Mouse (Mus musculus): ENCODE measurements at regions not wholly inside any gene's neighbourhood (a gene's known extent, or its start where the extent isn't known, plus 50 kb on each side); places are given as distances from the start of the nearest gene placed in this dataset.

- 70% methylated on average over 4 of the region's 4 CpGs for WGBS
- Histone ChIP-seq H3K9me3 (no peaks in the 10 kb centered on the region), H3K27ac (no peak overlapping the region), H3K4me2 (no peak overlapping the region), H3K9ac (replicated peaks) (no peak overlapping the region), H3K4me1 (replicated peaks) (no peaks in the 10 kb centered on the region), H3K36me3 (no peaks in the 10 kb centered on the region), H3K27me3 (peaks cover 25% of the 10 kb centered on the region), H3K4me3 (replicated peaks) (no peak overlapping the region)
- ATAC-seq (ENCODE audit: insufficient number of reproducible peaks, insufficient read depth, low FRiP score, low TSS enrichment, low read depth): no peak
Observed at GRCm38 (mm10) chrX:142552196-142552595, 129.0 kb upstream of the Tmem164 start.

GRCm38 (mm10) chrX:142554161-142554560, 127.0 kb upstream of the Tmem164 start:
- no peak for ATAC-seq (ENCODE audit: insufficient number of reproducible peaks, insufficient read depth, low FRiP score, low TSS enrichment, low read depth)
- no peak overlapping the region for H3K27ac ChIP-seq
- no peaks in the 10 kb centered on the region for H3K36me3 ChIP-seq
- WGBS: 17% methylated on average over 5 of the region's 5 CpGs
- H3K4me2 ChIP-seq: no peak overlapping the region
- no peaks in the 10 kb centered on the region for H3K4me1 ChIP-seq (replicated peaks)
- no peak overlapping the region for H3K9ac ChIP-seq (replicated peaks)
- no peak overlapping the region for H3K4me3 ChIP-seq (replicated peaks)
- H3K9me3 ChIP-seq: no peaks in the 10 kb centered on the region
- peaks cover 29% of the 10 kb centered on the region for H3K27me3 ChIP-seq

DNA sequence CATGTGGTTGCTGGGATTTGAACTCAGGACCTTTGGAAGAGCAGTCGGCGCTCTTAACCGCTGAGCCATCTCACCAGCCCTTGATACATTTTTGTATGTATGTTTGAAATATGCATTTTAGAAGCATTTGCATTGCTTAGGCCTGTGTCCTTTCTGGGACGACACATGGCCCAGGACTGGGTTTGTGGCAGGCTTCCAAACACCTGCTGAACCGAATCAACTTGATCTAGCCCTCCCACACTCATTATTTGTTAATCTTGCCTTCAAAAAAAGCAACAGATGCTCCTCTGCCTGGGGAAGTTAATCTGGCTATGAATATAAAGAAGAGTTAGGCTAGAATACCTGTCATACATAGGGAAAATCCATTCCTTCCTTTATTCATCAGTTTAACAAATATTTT, 123.7 kb upstream of the Tmem164 start:
- Histone ChIP-seq H3K9ac (replicated peaks) (no peak overlapping the region), H3K4me1 (replicated peaks) (no peaks in the 10 kb centered on the region), H3K27me3 (peaks cover 47% of the 10 kb centered on the region), H3K9me3 (no peaks in the 10 kb centered on the region), H3K4me2 (no peak overlapping the region), H3K36me3 (no peaks in the 10 kb centered on the region), H3K27ac (no peak overlapping the region), H3K4me3 (replicated peaks) (no peak overlapping the region)
- no peak for ATAC-seq (ENCODE audit: insufficient number of reproducible peaks, insufficient read depth, low FRiP score, low TSS enrichment, low read depth)
- 81% methylated on average over 5 of the region's 5 CpGs for WGBS

- ATAC-seq (ENCODE audit: insufficient number of reproducible peaks, insufficient read depth, low FRiP score, low TSS enrichment, low read depth): no peak
- Histone ChIP-seq H3K27me3 (peaks cover 52% of the 10 kb centered on the region), H3K36me3 (no peaks in the 10 kb centered on the region), H3K4me3 (replicated peaks) (no peak overlapping the region), H3K9me3 (no peaks in the 10 kb centered on the region), H3K4me2 (no peak overlapping the region), H3K9ac (replicated peaks) (no peak overlapping the region), H3K27ac (no peak overlapping the region), H3K4me1 (replicated peaks) (no peaks in the 10 kb centered on the region)
- WGBS: 66% methylated on average over 2 of the region's 2 CpGs
Observed at GRCm38 (mm10) chrX:142560209-142560912, 120.8 kb upstream of the Tmem164 start.

GRCm38 (mm10) chrX:142561788-142562187, 119.4 kb upstream of the Tmem164 start:
- no peak for ATAC-seq (ENCODE audit: insufficient number of reproducible peaks, insufficient read depth, low FRiP score, low TSS enrichment, low read depth)
- Histone ChIP-seq H3K9me3 (no peaks in the 10 kb centered on the region), H3K9ac (replicated peaks) (no peak overlapping the region), H3K36me3 (no peaks in the 10 kb centered on the region), H3K4me1 (replicated peaks) (no peaks in the 10 kb centered on the region), H3K27ac (no peak overlapping the region), H3K4me2 (no peak overlapping the region), H3K27me3 (peaks cover 56% of the 10 kb centered on the region), H3K4me3 (replicated peaks) (no peak overlapping the region)
- 80% methylated on average over 5 of the region's 5 CpGs for WGBS

DNA sequence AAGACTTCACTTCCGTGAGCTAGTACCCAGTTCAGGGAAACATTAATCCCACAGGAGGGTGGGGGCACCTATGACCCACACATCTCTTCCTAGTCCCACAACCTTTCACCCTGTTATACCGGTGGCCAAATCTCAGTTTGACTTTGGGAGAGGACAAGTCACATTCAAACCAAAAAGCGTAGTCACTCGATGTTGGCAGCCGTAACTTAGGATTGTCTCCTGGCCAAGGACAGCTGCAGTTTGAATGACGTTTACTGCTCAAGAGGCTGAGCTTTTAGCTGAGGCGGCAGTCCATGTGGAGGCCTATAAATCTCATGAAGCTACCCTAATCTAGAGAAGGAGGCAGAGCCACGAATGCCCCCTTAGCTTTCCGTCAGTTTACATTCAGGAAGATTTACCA, 117.0 kb upstream of the Tmem164 start:
- Histone ChIP-seq H3K4me2 (no peak overlapping the region), H3K4me3 (replicated peaks) (no peak overlapping the region), H3K9me3 (no peaks in the 10 kb centered on the region), H3K9ac (replicated peaks) (no peak overlapping the region), H3K36me3 (no peaks in the 10 kb centered on the region), H3K27ac (no peak overlapping the region), H3K4me1 (replicated peaks) (no peaks in the 10 kb centered on the region), H3K27me3 (peaks cover 55% of the 10 kb centered on the region)
- WGBS: 56% methylated on average over 9 of the region's 9 CpGs
- ATAC-seq (ENCODE audit: insufficient number of reproducible peaks, insufficient read depth, low FRiP score, low TSS enrichment, low read depth): no peak

DNA sequence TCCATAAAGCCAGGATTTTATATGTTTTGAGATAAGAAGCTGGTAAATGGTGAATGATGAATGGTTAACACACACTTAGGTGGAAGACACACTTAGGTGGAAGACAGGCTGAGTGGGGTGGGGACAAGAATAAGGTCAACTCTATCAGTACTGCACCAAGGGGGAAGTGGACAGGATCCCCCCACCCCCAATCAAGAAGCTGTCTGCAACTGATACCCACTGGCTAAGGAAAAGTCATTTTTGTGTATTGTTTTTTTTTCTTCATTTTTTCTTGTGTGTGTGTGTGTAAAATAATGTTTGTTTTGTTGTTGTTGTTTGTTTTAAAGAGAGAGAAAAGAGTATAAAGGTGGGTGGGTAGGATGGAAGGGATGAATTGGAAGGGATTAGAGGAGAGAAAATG, 109.4 kb upstream of the Tmem164 start:
- Histone ChIP-seq H3K27ac (no peak overlapping the region), H3K27me3 (peaks cover 17% of the 10 kb centered on the region), H3K4me2 (no peak overlapping the region), H3K4me3 (replicated peaks) (no peak overlapping the region), H3K4me1 (replicated peaks) (no peaks in the 10 kb centered on the region), H3K9me3 (no peaks in the 10 kb centered on the region), H3K9ac (replicated peaks) (no peak overlapping the region), H3K36me3 (no peaks in the 10 kb centered on the region)
- no peak for ATAC-seq (ENCODE audit: insufficient number of reproducible peaks, insufficient read depth, low FRiP score, low TSS enrichment, low read depth)

DNA sequence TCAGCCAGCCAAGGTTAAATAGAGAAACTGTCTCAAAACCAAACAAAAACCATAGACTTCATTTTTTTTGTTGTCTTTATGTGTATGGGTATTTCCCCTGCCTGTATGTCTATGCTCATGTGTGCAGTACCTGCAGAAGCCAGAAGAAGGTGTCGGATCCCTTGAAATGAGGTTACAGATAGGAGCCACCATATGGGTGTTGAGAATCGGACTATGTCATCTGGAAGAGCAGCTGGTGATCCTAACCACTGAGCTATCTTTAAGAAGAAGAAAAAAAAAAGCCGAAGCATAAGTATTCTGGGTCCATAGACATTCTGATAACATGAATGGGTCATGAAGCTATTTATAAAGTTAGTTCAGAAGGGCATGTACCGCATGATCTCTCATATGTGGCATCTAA, 107.2 kb upstream of the Tmem164 start:
- 93% methylated on average over 4 of the region's 4 CpGs for WGBS
- H3K9ac ChIP-seq (replicated peaks): no peak overlapping the region
- H3K4me1 ChIP-seq (replicated peaks): no peaks in the 10 kb centered on the region
- ATAC-seq (ENCODE audit: insufficient number of reproducible peaks, insufficient read depth, low FRiP score, low TSS enrichment, low read depth): no peak
- H3K27me3 ChIP-seq: peaks cover 15% of the 10 kb centered on the region
- no peaks in the 10 kb centered on the region for H3K9me3 ChIP-seq
- no peak overlapping the region for H3K4me2 ChIP-seq
- H3K4me3 ChIP-seq (replicated peaks): no peak overlapping the region
- no peak overlapping the region for H3K27ac ChIP-seq
- H3K36me3 ChIP-seq: no peaks in the 10 kb centered on the region

- no peak for ATAC-seq (ENCODE audit: insufficient number of reproducible peaks, insufficient read depth, low FRiP score, low TSS enrichment, low read depth)
- Histone ChIP-seq H3K9ac (replicated peaks) (no peak overlapping the region), H3K9me3 (no peaks in the 10 kb centered on the region), H3K36me3 (no peaks in the 10 kb centered on the region), H3K4me3 (replicated peaks) (no peak overlapping the region), H3K27me3 (peaks cover 15% of the 10 kb centered on the region), H3K4me1 (replicated peaks) (no peaks in the 10 kb centered on the region), H3K4me2 (no peak overlapping the region), H3K27ac (no peak overlapping the region)
- 61% methylated on average over 10 of the region's 10 CpGs for WGBS
Observed at GRCm38 (mm10) chrX:142574945-142575710, 106.1 kb upstream of the Tmem164 start.

GRCm38 (mm10) chrX:142576127-142576526, 105.1 kb upstream of the Tmem164 start:
- H3K27me3 ChIP-seq: peaks cover 15% of the 10 kb centered on the region
- WGBS: 74% methylated on average over 3 of the region's 3 CpGs
- no peaks in the 10 kb centered on the region for H3K4me1 ChIP-seq (replicated peaks)
- H3K4me3 ChIP-seq (replicated peaks): no peak overlapping the region
- no peak overlapping the region for H3K9ac ChIP-seq (replicated peaks)
- no peak overlapping the region for H3K4me2 ChIP-seq
- no peaks in the 10 kb centered on the region for H3K36me3 ChIP-seq
- no peaks in the 10 kb centered on the region for H3K9me3 ChIP-seq
- no peak overlapping the region for H3K27ac ChIP-seq
- no peak for ATAC-seq (ENCODE audit: insufficient number of reproducible peaks, insufficient read depth, low FRiP score, low TSS enrichment, low read depth)

- no peak overlapping the region for H3K4me3 ChIP-seq (replicated peaks)
- no peaks in the 10 kb centered on the region for H3K9me3 ChIP-seq
- no peak overlapping the region for H3K9ac ChIP-seq (replicated peaks)
- H3K4me2 ChIP-seq: no peak overlapping the region
- no peak overlapping the region for H3K27ac ChIP-seq
- peaks cover 22% of the 10 kb centered on the region for H3K27me3 ChIP-seq
- WGBS: 85% methylated on average over 6 of the region's 6 CpGs
- no peak for ATAC-seq (ENCODE audit: insufficient number of reproducible peaks, insufficient read depth, low FRiP score, low TSS enrichment, low read depth)
- H3K36me3 ChIP-seq: no peaks in the 10 kb centered on the region
- no peaks in the 10 kb centered on the region for H3K4me1 ChIP-seq (replicated peaks)
Observed at GRCm38 (mm10) chrX:142577449-142578081, 103.6 kb upstream of the Tmem164 start.
